Mouse (Mus musculus) midbrain, embryonic 11.5 days (tissue): ENCODE measurements around the gene Pam. TPM values are rescaled to one million over a fixed set of nuclear protein-coding genes. Genes with fewer than 3 reads are reported as not detected.

Source experiments
- ATAC-seq: fragments of 200-750 bp; cut with Nextera tagmentation; 2 replicates; pipeline ENCODE4 v1.8.0; 2017; ENCODE audit warnings: moderate TSS enrichment, moderate library complexity; ENCODE audit not compliant: low FRiP score
- DNase-seq: peaks from one replicate; pipeline ENCODE4 v3.0.0; 2015; ENCODE audit warnings: low spot score; ENCODE audit errors: missing footprints
- H3K27ac ChIP-seq: fragments of 300-500 bp; sonication (generic); 2 replicates; pipeline ENCODE4 v1.5.1; 2014; ENCODE audit warnings: low read depth, low read length
- H3K27me3 ChIP-seq: fragments of 300-500 bp; sonication (generic); 2 replicates; pipeline ENCODE4 v1.6.1; 2014; ENCODE audit warnings: mild to moderate bottlenecking, low read length, moderate library complexity, mixed read lengths; ENCODE audit not compliant: control insufficient read depth, insufficient read depth
- H3K36me3 ChIP-seq: fragments of 300-500 bp; sonication (generic); 2 replicates; pipeline ENCODE4 v1.6.1; 2014; ENCODE audit warnings: mild to moderate bottlenecking, low read length, moderate library complexity, mixed read lengths; ENCODE audit not compliant: control insufficient read depth, insufficient read depth
- H3K4me1 ChIP-seq: fragments of 300-500 bp; sonication (generic); 2 replicates; pipeline ENCODE4 v1.6.1; 2014; ENCODE audit warnings: low read length; ENCODE audit not compliant: control insufficient read depth, insufficient read depth
- H3K4me2 ChIP-seq: fragments of 300-500 bp; sonication (generic); 2 replicates; pipeline ENCODE4 v1.6.1; 2014; ENCODE audit warnings: mild to moderate bottlenecking, moderate library complexity
- H3K4me3 ChIP-seq: fragments of 300-500 bp; sonication (generic); 2 replicates; pipeline ENCODE4 v1.5.1; 2014; ENCODE audit warnings: low read depth, low read length
- H3K9ac ChIP-seq: fragments of 300-500 bp; sonication (generic); 2 replicates; pipeline ENCODE4 v1.6.1; 2014; ENCODE audit warnings: low read length
- H3K9me3 ChIP-seq: fragments of 300-500 bp; sonication (generic); 2 replicates; pipeline ENCODE4 v1.6.1; 2016; ENCODE audit warnings: low read length; ENCODE audit not compliant: control insufficient read depth
- WGBS: fragments of 180-500 bp; shearing (Covaris S2); extraction: QIAGEN DNeasy Blood & Tissue Kit; methylation state at CpG from one replicate; pipeline ENCODE4 v1.1.7; 2014; 5-methylcytosine and 5-hydroxymethylcytosine counted together
- polyA plus RNA-seq: library from polyadenylated mRNA; unstranded; fragments of >200 nt; fragmentation: Nextera tagmentation; extraction: Ambion mirVana; gene quantifications from 2 replicates; pipeline ENCODE4 v1.2.1, GENCODE M21; 2014

Gene Pam
- polyA plus RNA-seq, 1 experiment from 2014 or later = 21.1 TPM

GRCm38 (mm10) chr1:98107599-98107998 lies 12.2 kb upstream of the Pam start:
- no peaks in the 10 kb centered on the region for H3K27me3 ChIP-seq
- H3K9ac ChIP-seq = no peak overlapping the region
- no peaks in the 10 kb centered on the region for H3K9me3 ChIP-seq
- H3K27ac ChIP-seq = no peak overlapping the region
- WGBS = 14% methylated on average over 2 of the region's 2 CpGs
- no peak overlapping the region for H3K4me3 ChIP-seq
- no peaks in the 10 kb centered on the region for H3K36me3 ChIP-seq
- no peak overlapping the region for H3K4me2 ChIP-seq
- DNase-seq (no peak), ATAC-seq (peak; percentile 72; the same call in 1 of the 2 replicates)
- H3K4me1 ChIP-seq = no peaks in the 10 kb centered on the region

- WGBS = 53% methylated on average over 4 of the region's 4 CpGs
- Histone ChIP-seq H3K4me1 (peaks cover 5% of the 10 kb centered on the region; the same call in 1 of the 2 replicates), H3K4me3 (no peak overlapping the region), H3K9ac (no peak overlapping the region), H3K4me2 (no peak overlapping the region), H3K27ac (no peak overlapping the region), H3K36me3 (no peaks in the 10 kb centered on the region), H3K27me3 (no peaks in the 10 kb centered on the region), H3K9me3 (no peaks in the 10 kb centered on the region)
- ATAC-seq (no peak), DNase-seq (peak; percentile 74)
Observed at GRCm38 (mm10) chr1:98099441-98099840, 4.0 kb upstream of the Pam start.

GRCm38 (mm10) chr1:98097957-98098729 lies 2.7 kb upstream of the Pam start:
- Histone ChIP-seq H3K36me3 (no peaks in the 10 kb centered on the region), H3K27me3 (no peaks in the 10 kb centered on the region), H3K9me3 (no peaks in the 10 kb centered on the region), H3K4me2 (no peak overlapping the region), H3K27ac (no peak overlapping the region), H3K4me3 (no peak overlapping the region), H3K9ac (no peak overlapping the region), H3K4me1 (peaks cover 9% of the 10 kb centered on the region; the same call in 1 of the 2 replicates)
- no peak for ATAC-seq
- WGBS = 90% methylated on average over 11 of the region's 11 CpGs
- DNase-seq = peak; percentile 62

GRCm38 (mm10) chr1:98096396-98096935 lies 1.0 kb upstream of the Pam start:
- no peaks in the 10 kb centered on the region for H3K27me3 ChIP-seq
- WGBS = 57% methylated on average over 1 of the region's 1 CpGs
- ATAC-seq (no peak), DNase-seq (peak; percentile 77)
- no peaks in the 10 kb centered on the region for H3K36me3 ChIP-seq
- H3K27ac ChIP-seq = no peak overlapping the region
- peaks cover 9% of the 10 kb centered on the region; the same call in 1 of the 2 replicates for H3K4me1 ChIP-seq
- H3K9me3 ChIP-seq = no peaks in the 10 kb centered on the region
- H3K4me2 ChIP-seq = no peak overlapping the region
- H3K4me3 ChIP-seq = no peak overlapping the region
- no peak overlapping the region for H3K9ac ChIP-seq

GRCm38 (mm10) chr1:98095991-98096330 lies 515 bp upstream of the Pam start:
- no peak; the same call in 1 of the 2 replicates for ATAC-seq

GRCm38 (mm10) chr1:98094811-98095245 lies 618 bp downstream of the Pam start:
- Histone ChIP-seq H3K27me3 (no peaks in the 10 kb centered on the region), H3K9me3 (no peaks in the 10 kb centered on the region), H3K27ac (peak overlapping the region; percentile 65), H3K4me3 (peak overlapping the region; percentile 52), H3K4me1 (peaks cover 9% of the 10 kb centered on the region; the same call in 1 of the 2 replicates), H3K4me2 (peak overlapping the region; percentile 64), H3K36me3 (no peaks in the 10 kb centered on the region), H3K9ac (peak overlapping the region; percentile 77)
- under 1% methylated on average over 20 of the region's 20 CpGs for WGBS
- peak; percentile 97 for DNase-seq
- ATAC-seq = peak; percentile 68

More at GRCm38 (mm10) chr1:98095991-98096330, 515 bp upstream of the Pam start:
- Histone ChIP-seq H3K9me3 (no peaks in the 10 kb centered on the region), H3K27ac (no peak overlapping the region), H3K27me3 (no peaks in the 10 kb centered on the region), H3K4me1 (peaks cover 9% of the 10 kb centered on the region; the same call in 1 of the 2 replicates), H3K4me3 (peak overlapping the region; percentile 52), H3K36me3 (no peaks in the 10 kb centered on the region), H3K4me2 (peak overlapping the region; percentile 64), H3K9ac (peak overlapping the region; percentile 77)
- 31% methylated on average over 9 of the region's 9 CpGs for WGBS
- DNase-seq = peak; percentile 93

GRCm38 (mm10) chr1:98089336-98089975 lies 6.0 kb downstream of the Pam start:
- H3K27ac ChIP-seq = no peak overlapping the region
- H3K27me3 ChIP-seq = no peaks in the 10 kb centered on the region
- ATAC-seq (no peak), DNase-seq (no peak)
- WGBS = 91% methylated on average over 5 of the region's 5 CpGs
- H3K9ac ChIP-seq = no peak overlapping the region
- peaks cover 7% of the 10 kb centered on the region; the same call in 1 of the 2 replicates for H3K4me1 ChIP-seq
- H3K36me3 ChIP-seq = no peaks in the 10 kb centered on the region
- H3K4me2 ChIP-seq = no peak overlapping the region
- no peaks in the 10 kb centered on the region for H3K9me3 ChIP-seq
- no peak overlapping the region for H3K4me3 ChIP-seq

GRCm38 (mm10) chr1:98086456-98086855 lies 9.0 kb downstream of the Pam start:
- H3K27me3 ChIP-seq = no peaks in the 10 kb centered on the region
- H3K4me1 ChIP-seq = peaks cover 3% of the 10 kb centered on the region; the same call in 1 of the 2 replicates
- 23% methylated on average over 3 of the region's 3 CpGs for WGBS
- H3K9me3 ChIP-seq = no peaks in the 10 kb centered on the region
- no peak overlapping the region for H3K4me2 ChIP-seq
- no peaks in the 10 kb centered on the region for H3K36me3 ChIP-seq
- no peak overlapping the region for H3K9ac ChIP-seq
- ATAC-seq (no peak), DNase-seq (no peak)
- H3K4me3 ChIP-seq = no peak overlapping the region
- no peak overlapping the region for H3K27ac ChIP-seq
